Mouse (Mus musculus) layer of hippocampus, postnatal 10 days (tissue): Measurements from ENCODE around the gene Tshz2. TPM values are rescaled to one million over a fixed set of nuclear protein-coding genes. Genes with fewer than 3 reads are reported as not detected.
A peak's percentile ranks its signal among the peaks of the same experiment; 100 is the strongest.

ENCODE experiments used
- DNase-seq, 2 experiments: peaks; one replicate each; pipeline ENCODE4 v3.0.0; 2021; ENCODE audit warnings: low spot score in 2 of 2
- total RNA-seq, 2 experiments: library from RNA; stranded (reverse); gene quantifications; 2 replicates each; pipeline ENCODE4 v1.2.3; 2021

Tshz2 gene
- total RNA-seq, 2 experiments from 2014 or later, result 49.8 to 64.9 TPM

- DNase-seq, result peak in 1 of 2 experiments; percentile 18
Observed at GRCm38 (mm10) chr2:170036791-170037241, 404.0 kb downstream of the Tshz2 start.

GRCm38 (mm10) chr2:170037346-170037745, 404.5 kb downstream of the Tshz2 start:
- DNase-seq, result peak; percentile 31 to 41

- no peak for DNase-seq
Observed at GRCm38 (mm10) chr2:170039772-170040171, 407.0 kb downstream of the Tshz2 start.

- DNase-seq, result no peak
Observed at GRCm38 (mm10) chr2:170041101-170041500, 408.3 kb downstream of the Tshz2 start.

- no peak for DNase-seq
Observed at GRCm38 (mm10) chr2:170042471-170043213, 409.8 kb downstream of the Tshz2 start.

- no peak for DNase-seq
Observed at GRCm38 (mm10) chr2:170043290-170043689, 410.5 kb downstream of the Tshz2 start.

GRCm38 (mm10) chr2:170045896-170046295, 413.1 kb downstream of the Tshz2 start:
- no peak for DNase-seq

- no peak for DNase-seq
Observed at GRCm38 (mm10) chr2:170046371-170047145, 413.7 kb downstream of the Tshz2 start.

GRCm38 (mm10) chr2:170048831-170049230, 416.0 kb downstream of the Tshz2 start:
- DNase-seq, result no peak

GRCm38 (mm10) chr2:170050651-170051050, 417.8 kb downstream of the Tshz2 start:
- no peak for DNase-seq

GRCm38 (mm10) chr2:170051441-170051840, 418.6 kb downstream of the Tshz2 start:
- DNase-seq, result peak; percentile 33 to 46

- DNase-seq, result no peak
Observed at GRCm38 (mm10) chr2:170054943-170055342, 422.1 kb downstream of the Tshz2 start.

- DNase-seq, result peak in 1 of 2 experiments; percentile 37
Observed at GRCm38 (mm10) chr2:170055413-170055812, 422.6 kb downstream of the Tshz2 start.

GRCm38 (mm10) chr2:170058774-170059173, 426.0 kb downstream of the Tshz2 start:
- DNase-seq, result peak; percentile 24 to 38

- DNase-seq, result peak in 1 of 2 experiments; percentile 20
Observed at GRCm38 (mm10) chr2:170060066-170060465, 427.3 kb downstream of the Tshz2 start.

GRCm38 (mm10) chr2:170062378-170062777, 429.6 kb downstream of the Tshz2 start:
- DNase-seq, result no peak

GRCm38 (mm10) chr2:170069976-170070375, 437.2 kb downstream of the Tshz2 start:
- DNase-seq, result no peak

- no peak for DNase-seq
Observed at GRCm38 (mm10) chr2:170070641-170071241, 437.9 kb downstream of the Tshz2 start.

GRCm38 (mm10) chr2:170076941-170077490, 444.2 kb downstream of the Tshz2 start:
- DNase-seq, result no peak

- no peak for DNase-seq
Observed at GRCm38 (mm10) chr2:170078041-170078440, 445.2 kb downstream of the Tshz2 start.

- no peak for DNase-seq
Observed at GRCm38 (mm10) chr2:170078442-170079017, 445.7 kb downstream of the Tshz2 start.
